Mouse (Mus musculus) kidney, adult 8-10 months (tissue): ENCODE measurements around the gene Slc16a9.
"Not testable (repeated sequence)": the region's sequence is repeated elsewhere in the genome, so short reads cannot be mapped to it uniquely, and the experiment has no call there.

Experiments
- DNase-seq, 2 experiments: peaks; one replicate each; pipeline ENCODE4 v3.0.0; 2022

Slc16a9 gene

GRCm38 (mm10) chr10:70244921-70245558 lies at the start of gene Slc16a9:
Gene Slc16a9, plus strand, starts transcription at chr10:70245100.
- DNase-seq = peak; percentile 79 to 83

- no peak for DNase-seq
These were observed 49.6 kb upstream of the Slc16a9 start for GRCm38 (mm10) chr10:70195279-70195678.

GRCm38 (mm10) chr10:70195786-70196185 lies 49.1 kb upstream of the Slc16a9 start:
- peak in 1 of 2 experiments; percentile 63 for DNase-seq

GRCm38 (mm10) chr10:70196666-70197065 lies 48.2 kb upstream of the Slc16a9 start:
- peak in 1 of 2 experiments; percentile 42 for DNase-seq

- no peak for DNase-seq
These were observed 47.3 kb upstream of the Slc16a9 start for GRCm38 (mm10) chr10:70197601-70198000.

GRCm38 (mm10) chr10:70198012-70198411 lies 46.9 kb upstream of the Slc16a9 start:
- DNase-seq = no peak

DNA sequence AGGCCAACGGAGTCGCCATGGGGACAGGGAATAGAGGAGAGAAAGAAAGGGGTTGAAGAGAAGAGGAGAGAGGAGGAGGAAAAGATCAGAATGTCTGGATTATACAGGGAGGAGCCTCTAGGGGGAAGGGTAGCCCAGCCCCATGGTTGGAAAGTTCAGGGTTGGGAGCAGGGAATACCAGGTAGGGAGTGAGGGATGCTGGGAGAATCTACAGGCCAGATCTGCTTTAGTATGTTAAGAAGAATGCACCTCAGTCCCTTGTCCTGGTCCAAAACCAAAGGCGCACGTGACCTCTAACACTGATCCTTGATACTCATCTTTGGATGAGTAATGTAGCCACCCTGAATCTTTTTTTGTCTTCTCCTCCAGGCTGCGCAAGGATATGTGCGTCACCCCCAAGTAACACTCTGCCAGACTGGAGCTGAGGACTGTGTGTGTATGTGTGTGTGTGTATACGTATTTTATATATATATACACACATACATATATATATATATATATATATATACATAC lies 45.9 kb upstream of the Slc16a9 start:
- no peak for DNase-seq

DNA sequence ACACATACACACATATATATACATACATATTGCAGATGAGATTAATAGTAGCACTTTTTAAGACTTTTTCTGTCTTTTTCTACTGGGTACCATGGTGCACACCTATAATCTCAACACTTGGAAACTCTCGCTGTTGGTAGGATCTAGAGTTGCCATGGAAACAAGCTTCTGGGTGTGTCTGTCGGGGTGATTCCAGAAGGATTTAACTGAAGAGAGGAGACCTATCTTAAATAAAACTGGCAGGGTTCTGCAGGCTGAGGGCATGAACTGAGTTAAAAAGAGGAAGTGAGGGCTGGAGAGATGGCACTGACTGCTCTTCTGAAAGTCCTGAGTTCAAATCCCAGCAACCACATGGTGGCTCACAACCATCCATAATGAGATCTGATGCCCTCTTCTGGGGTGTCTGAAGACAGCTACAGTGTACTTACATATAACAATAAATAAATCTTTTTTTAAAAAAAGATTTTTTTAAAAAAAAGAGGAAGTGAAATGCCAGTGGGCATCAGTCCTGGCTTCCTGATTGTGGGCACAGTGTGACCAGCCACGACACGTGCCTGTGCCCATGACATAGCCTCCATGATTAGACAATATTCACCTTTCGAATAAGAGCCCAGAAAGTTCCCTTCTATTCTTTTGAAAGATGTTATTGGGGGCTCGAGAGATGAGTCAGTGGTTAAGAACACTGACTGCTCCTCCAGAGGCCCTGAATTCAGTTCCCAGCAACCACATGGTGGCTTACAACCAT lies 45.3 kb upstream of the Slc16a9 start:
- DNase-seq = no peak

DNA sequence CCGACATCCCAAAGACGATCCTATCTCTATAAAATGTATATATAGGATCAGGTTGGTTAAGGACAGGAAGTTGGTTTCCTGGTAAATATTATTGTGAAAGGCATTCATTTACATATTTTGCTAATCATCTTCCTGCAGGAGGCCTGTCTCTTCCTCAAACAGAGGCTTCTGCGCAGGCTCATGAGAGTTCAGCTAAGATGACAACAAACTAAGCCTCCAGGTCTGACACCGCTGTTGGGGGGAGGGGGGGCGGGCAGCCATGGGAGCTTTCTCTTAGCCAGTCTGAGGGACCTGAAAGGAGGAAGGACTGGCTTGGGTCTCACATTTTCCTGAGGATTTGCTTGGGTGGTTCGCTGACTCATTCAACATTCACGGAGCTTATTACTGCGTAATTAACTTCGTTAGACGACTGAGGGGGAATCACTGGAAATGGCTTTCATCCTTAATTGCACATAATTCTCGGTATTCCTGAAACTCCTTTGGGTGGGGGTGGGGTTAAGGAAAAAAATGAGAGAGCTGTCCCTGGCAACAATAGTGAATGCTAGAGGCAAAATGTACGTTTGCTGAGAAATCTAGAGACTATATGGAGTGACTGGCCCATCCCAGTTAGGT lies 43.9 kb upstream of the Slc16a9 start:
- DNase-seq = no peak

DNA sequence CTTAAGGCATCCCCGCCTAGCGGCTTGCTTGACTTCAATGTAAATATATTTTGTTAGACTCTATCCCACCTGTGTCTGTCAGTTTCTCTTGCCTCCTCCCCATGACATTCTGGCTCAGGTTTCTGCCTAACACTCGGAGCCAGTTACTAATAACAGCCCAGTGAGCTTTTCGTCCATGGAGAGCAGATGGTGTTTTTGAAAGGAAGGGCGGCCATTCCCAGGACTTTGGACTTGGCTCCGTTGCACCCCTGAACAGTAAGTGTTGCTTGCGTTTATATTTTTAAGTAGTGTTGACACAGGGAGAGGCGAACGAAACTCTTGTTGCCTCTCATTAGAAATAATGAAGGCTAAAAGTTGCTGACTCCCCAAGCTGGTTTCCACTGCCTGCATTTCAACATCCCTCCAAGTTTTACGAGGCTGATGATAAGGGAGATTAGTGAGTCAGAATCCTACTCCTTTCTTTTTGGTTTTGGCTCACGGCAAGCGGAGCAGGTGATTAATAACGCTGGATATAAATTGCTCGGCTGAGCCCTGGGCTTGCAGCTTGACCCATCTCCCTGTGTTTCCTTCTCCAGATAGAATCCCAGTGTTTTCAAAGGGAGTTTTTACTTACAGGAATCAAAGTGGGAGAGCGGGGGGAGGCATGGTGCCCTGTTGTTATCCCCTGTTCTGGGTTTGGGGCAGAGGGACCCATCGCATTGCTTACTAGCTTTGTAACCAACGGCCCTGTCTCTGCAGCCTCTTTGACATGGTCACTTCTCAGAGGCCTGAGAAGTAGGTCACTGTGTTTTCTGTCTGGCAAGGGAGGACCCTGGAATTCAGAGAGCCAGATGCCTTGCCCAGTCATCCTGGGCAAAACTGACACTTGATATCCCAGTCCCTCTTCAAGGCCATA lies 40.1 kb upstream of the Slc16a9 start, which contains the start of gene Mrln:
Gene Mrln, plus strand, starts transcription at position 160 of the 895 bp plus-strand sequence.
- DNase-seq = peak in 1 of 2 experiments; percentile 43

DNA sequence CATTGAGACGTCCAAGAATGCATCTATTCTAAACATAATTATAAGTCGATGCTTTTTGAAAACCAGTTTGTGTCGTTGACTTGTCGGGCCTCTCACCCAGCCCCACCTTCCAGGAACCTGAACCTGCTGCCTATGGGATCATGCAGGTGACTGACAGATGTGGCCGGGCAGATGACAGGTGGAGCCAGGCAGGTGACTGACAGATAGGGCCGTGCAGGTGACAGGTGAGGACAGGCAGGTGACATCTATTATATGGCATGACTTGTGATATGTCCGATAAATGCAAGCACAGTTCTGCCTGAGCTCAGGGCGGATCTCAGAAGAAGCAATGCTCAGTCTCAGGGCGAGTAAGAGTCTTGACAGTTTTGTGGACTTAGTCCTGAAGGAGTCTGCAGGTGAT lies 33.6 kb upstream of the Slc16a9 start:
- no peak for DNase-seq

DNA sequence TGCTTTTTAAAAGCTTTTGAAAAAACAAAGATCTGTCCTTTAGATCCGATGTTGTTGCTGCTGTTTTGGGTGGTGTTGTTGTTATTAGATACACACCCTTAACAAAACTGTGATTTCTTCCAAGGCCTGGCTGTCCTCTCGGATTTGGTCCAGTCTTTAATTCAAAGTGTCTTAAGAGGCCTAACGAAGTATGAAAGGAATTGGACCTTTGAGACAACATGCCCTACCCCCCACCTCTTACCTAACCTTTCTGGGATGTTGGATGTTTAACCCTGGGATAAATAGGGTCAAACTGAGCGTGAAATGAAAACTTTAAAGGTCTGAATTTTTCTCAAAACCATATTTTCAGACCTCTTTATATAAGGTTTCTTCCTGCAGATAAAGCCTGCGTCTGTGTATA lies 23.9 kb upstream of the Slc16a9 start:
- peak; percentile 75 to 86 for DNase-seq

- not testable (repeated sequence) for DNase-seq
These were observed 22.7 kb upstream of the Slc16a9 start for GRCm38 (mm10) chr10:70222231-70222630.

DNA sequence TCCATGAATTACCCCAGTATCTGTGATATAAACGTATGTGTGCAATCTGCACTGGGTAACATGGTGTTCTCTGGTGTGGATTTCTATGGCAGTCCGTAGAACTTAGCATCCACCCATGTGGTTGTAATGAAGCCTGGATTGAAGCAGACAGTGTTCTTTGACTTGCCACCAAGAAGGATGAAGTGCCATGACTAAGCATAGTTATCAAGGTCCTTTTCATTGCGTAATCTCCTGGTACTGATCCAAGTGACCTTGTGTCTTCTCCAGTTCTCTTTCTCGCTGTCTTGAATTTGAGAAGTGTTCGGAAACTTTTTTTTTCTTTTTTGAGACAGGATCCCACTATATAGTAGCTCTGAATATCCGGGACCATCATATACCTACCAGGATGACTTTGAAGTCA lies 20.3 kb upstream of the Slc16a9 start:
- peak; percentile 62 to 87 for DNase-seq

- DNase-seq = peak; percentile 41 to 59
These were observed 19.1 kb upstream of the Slc16a9 start for GRCm38 (mm10) chr10:70225760-70226159.

DNA sequence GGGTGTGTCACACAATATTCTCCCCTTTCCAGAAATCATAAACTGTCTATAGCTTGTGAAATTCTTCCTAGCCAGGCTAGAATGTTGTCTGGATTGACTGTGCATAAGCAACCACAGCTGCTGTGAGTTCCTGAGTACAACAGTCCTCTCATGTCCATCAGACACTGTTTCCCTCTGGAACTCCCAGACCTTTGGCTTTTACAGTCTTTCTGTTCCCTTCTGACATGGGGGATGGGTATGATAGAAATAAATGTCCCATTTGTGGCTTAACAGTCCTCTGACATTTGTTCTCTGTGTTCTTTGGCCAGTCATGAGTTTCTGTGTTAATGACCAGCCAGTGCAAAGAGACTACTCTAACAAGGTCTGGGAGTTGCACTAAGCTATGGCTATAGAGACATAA lies 18.3 kb upstream of the Slc16a9 start:
- peak; percentile 49 to 71 for DNase-seq

GRCm38 (mm10) chr10:70230352-70230751 lies 14.5 kb upstream of the Slc16a9 start:
- DNase-seq = no peak

- DNase-seq = peak in 1 of 2 experiments; percentile 75
These were observed 7.0 kb upstream of the Slc16a9 start for GRCm38 (mm10) chr10:70237936-70238335.

GRCm38 (mm10) chr10:70242751-70243444 lies 2.0 kb upstream of the Slc16a9 start:
- DNase-seq = peak; percentile 54 to 59

DNA sequence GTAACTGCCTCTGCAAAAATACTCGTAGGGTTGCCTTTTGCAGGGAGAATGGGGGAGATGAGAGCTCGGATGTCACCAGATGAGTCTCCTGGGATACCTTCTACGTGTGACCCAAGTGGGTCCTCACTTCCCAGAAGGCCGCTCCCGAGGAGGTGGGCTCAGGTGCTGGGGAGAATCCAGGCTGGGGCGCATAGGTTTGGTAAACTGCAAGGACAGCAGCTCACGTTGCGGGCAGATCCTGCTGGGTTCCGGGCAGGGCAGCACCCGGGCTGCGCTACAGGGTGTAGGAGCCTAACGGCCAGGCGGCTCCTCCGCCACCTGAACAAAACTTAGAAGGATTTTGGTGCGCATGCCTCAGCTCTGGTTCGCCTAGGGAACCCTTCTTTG lies 652 bp downstream of the Slc16a9 start:
- no peak for DNase-seq

DNA sequence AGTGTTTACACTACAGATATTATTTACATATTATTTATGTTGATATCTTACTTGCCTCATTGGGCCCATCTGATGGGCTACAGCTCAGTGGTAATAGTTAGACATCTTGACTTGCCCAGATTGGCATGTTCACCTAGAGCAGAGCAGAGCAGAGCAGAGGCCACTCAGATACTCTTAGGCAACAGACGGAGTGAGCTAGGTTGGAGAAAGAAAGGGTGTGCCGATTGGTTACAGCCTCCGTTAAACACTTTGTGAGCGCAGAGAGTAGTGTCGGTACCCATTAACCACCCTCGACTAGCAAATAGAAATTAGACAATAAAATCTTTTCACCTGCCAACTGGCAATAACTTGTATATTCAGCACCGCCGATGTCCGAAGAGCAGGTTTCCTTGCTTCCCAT lies 1.2 kb downstream of the Slc16a9 start:
- peak; percentile 73 to 78 for DNase-seq

DNA sequence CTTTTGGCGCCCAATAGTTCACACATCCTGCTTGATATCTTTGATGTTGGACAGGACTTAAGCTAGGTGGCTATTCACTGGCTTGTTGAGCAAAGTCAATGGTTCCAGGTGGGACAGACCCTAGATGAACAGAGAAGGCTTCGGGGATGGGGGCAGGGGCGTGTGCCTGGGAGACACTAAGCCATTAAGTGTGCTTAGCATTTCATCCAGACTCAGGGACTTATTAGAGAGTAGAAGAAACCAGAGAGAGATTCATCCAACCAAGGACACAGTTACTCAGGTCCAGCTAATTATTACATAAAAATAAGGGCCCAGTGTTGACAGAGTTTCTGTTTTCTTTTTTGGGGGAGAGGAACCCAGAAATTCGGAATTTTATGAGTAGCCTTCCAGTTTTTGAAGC lies 5.5 kb downstream of the Slc16a9 start:
- DNase-seq = no peak
